Mouse (Mus musculus) frontal cortex, postnatal 14 days (tissue): Measurements from ENCODE around the gene Prkacb.

Experiments
- DNase-seq, 2 experiments: peaks; one replicate each; pipeline ENCODE4 v3.0.0; 2022; ENCODE audit warnings: low spot score in 2 of 2

Prkacb gene

DNA sequence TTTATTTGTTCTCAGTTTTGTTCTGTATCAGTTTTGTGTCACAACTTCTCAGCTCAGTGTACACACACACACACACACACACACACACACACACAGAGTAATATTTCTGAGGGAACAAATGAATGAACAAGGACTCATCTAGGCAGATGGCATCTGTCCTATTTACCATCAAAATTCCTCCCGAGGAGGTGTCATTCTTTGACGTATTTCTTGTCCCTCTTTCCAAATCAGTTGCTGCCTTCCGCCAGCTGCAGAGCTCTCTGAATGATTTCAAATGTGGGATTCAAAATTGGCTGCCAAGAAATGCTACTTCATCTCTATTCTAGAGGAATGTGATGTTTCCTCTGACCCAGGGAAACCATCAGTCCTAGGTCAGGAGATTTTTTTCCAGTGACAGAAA lies 89.8 kb downstream of the Prkacb start:
- no peak for DNase-seq

DNA sequence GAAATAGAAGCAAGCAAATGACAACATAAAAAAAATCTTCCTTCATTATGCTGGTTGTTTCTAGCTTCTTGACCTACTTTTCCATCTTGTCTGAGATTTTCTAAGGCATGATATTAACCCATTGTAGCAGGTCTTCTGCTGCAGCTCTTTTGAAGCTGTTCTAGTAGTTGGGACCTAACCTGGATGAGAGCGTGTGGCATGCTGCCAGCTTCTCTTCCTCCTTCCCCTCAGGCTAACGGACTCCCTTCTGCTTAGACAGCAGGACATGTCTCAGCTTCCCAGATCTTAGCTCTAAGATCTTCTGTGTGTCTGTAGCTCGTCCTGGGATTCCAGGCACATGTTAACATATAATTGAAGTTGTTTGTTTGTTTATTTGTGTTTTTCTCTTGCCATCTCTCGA lies 93.1 kb downstream of the Prkacb start:
- DNase-seq = no peak

DNA sequence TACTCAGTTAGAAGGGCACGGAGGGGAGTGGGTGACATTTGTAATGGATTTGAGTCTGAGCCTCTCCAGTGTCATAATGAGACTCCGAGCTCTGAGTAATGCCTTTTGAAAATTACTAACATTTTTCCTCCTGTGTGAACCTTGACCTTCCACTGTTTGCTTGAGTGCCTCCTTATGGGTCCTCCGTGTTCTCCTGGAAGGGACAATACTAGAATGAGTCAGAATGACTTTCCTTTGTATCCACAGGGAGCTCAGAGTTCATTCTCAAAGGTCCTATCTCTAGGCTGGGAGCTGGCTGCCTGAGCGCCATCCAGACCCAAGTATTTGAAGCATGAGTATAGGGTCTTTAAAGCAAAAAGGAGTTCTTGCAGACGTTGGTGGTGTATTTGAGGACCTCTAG lies 94.5 kb downstream of the Prkacb start:
- DNase-seq = no peak

DNA sequence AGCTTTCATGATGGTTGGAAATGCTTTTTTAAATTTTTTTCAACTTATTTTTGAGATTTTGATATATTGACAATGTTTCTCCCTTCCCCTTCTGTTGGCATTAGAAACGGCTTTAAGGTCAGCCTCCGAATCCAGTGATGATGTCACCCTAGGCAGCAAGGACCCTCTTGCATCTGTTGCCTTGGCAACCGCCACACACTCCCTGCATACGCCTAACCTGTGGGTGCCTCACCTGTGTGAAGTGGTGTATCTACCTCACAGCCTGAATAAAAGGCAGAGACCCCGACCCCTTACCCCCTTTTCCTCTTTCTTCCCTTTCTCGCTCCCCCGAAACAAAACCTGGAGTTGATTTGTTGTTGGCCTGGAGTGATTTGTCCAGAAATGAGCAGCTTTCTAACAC lies 100.5 kb downstream of the Prkacb start:
- no peak for DNase-seq

DNA sequence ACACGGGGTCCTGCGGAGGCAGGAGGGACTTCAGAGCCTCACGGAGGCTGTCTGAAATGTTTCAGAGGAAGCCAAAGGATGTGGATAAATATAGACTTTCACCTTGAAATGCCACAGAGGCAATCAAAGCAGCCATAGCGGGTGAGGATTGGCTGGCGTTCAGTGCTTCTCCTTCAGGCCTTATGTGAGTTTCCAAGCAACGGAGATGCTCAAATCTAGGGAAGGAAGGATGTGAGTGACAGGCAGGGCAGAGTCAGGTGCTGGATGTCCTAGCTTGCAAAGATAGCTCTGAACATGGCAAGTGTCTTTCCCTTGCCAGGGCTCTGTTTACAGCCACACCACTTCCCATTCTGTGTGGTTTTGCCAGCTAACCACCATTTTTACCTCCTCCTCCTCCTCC lies 101.2 kb downstream of the Prkacb start:
- peak in 1 of 2 experiments; percentile 49 for DNase-seq

DNA sequence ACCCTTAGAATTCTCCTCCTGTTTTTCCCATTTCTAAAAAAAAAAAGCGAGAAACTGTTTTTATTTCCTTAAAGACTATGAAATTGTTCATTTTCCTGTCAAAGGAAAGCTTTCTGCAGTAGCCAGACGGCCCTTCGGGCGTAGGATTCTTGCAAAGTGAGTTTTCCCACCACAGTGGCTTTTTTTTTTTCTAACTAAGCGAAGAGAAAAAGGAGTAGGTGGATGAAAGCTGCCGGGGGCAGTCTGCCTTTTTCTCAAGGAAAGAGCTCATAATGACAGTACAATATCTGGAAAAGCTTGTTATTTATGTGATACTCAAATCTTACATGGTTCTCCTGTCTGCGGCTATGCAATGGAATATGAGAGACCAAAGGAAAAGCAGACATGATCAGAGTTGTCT lies 101.7 kb downstream of the Prkacb start:
- DNase-seq = no peak

DNA sequence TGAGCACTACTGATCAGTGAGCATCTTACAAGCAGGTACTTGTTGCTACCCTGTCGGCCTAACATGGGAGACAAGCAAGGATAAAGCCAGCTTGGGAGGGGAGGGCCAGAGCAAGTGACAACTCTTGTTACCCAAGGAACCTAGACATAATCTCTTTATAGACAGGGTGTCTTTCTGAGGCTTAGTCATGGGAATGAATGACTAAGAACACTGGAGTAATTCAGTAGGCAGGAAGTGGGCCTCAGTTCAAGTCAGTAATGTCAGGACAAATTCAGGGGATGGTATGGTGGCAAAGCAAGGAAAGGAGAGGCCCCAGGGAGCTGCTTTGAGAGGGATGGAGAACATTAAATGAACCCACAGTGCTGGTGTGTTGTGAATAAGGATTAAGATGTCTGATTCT lies 103.7 kb downstream of the Prkacb start:
- DNase-seq = no peak

DNA sequence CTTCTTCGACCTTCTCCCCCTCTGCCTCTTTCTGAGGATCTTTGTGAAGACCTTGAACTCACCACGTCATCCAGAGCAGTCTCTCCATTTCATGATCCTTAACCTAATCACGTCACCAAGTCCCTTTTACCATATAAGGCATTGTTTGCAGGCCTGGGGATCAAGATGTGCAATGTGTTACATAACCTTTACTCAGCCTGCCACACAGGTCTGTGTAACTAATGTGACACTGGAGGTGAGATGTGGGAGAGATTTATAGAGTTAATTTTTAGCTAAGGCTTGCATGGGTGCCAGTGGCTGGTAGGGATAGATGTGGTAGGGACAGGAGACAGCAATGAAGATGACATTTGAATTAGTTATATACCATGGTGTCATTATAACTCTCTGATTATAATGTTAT lies 104.4 kb downstream of the Prkacb start:
- no peak for DNase-seq

DNA sequence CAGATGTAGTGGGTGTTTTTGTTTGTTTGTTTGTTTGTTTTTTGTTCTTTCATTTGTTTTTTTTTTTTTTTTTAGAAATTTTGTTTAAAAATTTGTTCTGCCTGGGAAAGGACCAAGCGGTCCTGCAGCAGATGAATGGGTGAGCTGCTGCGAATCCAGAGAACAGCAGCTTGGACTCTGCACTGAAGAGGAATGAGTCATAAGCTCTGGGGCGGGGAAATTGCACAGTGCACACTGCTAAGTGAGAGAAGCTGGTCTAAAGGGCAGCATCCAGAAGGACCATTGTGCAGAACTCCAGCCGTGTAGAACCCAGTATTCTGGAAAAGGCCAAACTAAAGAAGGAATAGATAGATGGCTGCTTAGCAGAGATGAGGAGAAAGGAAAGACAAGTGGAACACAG lies 108.7 kb downstream of the Prkacb start:
- DNase-seq = no peak

DNA sequence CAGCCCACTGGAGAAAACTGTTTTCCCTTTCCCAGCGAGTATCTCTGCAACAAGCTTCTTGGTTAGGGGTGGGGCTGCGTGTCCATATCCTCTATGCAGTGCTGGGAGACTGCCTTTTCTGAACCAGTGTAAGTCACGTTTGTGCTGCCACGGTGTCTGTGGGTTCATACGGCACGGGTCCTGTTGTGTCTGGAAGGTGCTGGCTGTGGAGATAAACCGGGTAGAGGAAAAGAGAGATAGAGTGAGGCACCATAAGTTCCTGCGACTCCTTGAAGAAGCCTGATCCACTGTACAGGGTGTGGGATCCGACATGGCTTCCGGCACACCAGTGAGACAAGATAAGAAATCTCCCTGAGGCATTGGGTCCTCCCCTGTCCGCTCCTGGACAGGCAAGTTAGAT lies 112.7 kb downstream of the Prkacb start:
- DNase-seq = no peak

DNA sequence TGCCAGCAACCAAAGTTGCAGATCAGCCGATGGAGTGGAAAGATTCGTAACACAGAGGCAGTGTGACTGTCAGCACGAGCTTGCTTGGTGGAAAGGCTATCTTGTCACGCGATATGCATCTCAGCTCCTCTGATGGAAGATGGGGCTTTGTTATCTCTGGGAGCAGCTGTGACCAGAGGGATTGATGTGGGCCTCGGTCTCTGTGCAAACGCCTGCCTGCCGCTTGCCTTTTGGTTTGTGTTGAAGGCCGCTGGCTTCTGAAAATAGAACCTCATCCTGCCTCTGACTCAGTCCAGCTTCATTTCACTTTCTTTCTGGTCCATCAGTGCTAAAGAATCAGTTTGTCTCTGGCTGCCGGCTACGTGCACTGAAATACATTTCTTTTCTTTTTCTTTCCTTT lies 113.8 kb downstream of the Prkacb start:
- no peak for DNase-seq

DNA sequence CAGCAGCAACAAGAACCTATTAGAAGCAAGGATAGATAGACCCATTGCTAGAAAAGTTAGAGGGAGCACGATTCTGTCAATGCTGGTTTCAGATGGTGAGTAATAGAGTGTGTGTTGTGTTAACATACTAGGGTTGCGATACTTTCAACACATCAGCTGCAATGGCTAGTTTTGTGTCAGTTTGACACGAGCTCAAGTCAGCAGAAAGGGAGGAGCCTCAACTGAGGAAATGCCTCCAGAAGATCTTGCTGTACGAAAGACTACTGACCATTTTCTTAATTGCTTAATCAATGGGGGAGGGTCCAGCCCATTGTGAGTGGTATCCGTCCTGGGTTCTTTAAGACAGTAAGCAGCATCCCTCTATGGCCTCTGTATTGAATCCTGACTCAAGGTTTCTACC lies 120.2 kb downstream of the Prkacb start:
- no peak for DNase-seq

DNA sequence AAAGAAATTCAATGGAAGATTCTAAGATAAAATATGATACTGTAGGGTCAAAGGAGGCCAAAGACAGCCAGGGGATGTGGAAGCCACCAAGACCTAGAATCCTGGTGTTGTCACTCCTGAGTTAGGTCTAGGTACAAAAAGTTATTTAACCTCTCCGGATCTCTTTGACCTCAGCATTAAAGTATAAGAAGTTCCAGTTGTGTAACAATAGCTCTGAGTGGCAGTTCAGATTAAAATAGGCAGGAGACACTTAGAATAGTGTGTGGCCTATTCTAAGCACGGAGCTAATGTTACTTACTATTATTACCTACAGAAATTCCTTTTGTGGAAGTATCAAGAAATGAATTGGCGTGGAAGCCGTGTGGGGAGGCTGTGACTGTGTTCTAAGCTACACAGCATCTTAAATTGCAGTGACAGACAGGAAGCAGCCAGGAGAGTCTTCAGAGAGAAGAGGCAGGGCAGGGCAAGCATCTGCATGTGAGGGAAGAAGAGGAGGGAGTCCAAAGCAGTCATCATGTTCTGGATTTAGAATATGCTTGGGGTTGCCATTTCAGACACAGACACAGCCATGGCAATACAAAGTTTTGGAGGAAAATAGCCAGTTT lies 125.6 kb downstream of the Prkacb start:
- no peak for DNase-seq

DNA sequence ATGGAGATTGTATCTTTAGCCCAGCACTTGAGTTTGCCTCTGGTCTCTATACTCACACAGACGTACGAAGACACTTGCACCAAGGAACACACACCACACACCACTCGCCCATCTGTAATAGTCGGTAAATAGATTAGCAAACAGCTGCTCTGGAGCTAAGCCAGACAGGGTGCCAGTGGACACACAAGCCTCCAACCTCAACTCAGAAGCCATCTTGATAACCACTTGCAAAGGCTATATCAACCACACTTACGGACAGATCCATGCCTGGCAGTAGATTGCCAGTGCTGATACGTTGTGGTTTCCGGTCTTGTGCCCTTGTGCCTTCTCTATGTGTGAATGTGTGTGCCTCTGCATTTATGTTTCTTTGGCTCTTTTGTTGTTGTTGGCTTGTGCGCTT lies 126.4 kb downstream of the Prkacb start:
- DNase-seq = no peak

DNA sequence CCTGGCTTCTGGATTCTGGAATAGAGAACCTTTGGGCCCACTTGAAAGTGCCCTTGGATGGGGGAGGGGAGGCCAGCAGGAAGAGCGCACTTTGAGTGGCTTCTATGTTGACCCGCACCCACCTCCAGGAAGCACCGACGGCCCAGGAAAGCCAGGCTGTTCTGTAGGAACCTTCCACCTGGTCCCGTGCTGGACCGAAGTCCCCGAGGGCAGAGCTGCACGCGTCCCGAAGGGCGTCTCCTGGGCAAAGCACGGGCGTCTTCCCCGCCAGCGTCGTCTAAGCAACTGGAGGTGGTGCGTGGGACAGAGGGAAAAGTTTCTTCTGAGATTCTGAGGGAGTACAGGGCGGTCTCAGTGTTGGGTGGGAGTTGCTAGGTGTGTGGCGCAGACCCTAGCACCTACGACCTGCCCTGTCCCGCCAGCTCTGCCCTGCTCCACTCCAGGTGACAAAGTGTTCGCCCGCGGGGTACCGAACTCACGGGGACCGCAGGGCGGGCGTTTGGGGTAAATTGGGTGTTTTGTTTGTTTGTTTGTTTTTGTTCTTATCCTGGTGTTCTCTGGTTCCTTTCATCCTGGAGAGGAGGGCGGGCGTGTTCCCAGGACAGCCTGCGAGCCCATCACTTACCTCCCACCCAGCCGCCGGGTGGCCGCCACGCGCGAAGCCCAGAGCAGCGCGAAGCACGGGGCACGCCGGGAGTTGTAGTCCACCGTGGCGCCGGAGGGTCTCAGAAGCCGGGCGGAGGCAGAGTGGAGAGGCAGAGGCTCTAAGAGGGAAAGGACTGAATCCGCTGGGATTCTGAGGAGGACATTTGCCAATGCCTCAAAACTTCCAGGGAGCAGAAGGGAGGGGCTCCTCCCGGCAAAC lies 127.7 kb downstream of the Prkacb start, which contains the start of gene Samd13:
Gene Samd13 (minus strand): TSS at position 782 of the 865 bp plus-strand sequence.
- peak in 1 of 2 experiments; percentile 43 for DNase-seq

DNA sequence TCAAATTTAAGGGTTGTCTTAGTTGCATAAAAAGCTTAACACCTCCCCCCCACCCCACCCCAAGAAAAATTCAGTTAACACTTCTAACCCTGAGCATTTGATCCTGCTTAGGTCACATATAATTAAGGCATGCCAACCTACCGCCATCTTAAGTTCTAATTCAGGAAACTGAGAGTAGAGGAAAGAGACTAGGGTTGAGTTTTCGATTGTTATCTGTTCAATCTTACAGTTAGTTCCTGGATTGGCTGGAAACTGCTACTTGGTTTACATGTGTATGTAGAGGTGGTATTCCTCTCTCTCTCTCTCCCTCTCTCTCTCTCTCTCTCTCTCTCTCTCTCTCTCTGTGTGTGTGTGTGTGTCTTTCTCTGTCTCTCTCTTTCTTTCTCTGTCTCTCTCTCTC lies 129.7 kb downstream of the Prkacb start:
- no peak for DNase-seq

DNA sequence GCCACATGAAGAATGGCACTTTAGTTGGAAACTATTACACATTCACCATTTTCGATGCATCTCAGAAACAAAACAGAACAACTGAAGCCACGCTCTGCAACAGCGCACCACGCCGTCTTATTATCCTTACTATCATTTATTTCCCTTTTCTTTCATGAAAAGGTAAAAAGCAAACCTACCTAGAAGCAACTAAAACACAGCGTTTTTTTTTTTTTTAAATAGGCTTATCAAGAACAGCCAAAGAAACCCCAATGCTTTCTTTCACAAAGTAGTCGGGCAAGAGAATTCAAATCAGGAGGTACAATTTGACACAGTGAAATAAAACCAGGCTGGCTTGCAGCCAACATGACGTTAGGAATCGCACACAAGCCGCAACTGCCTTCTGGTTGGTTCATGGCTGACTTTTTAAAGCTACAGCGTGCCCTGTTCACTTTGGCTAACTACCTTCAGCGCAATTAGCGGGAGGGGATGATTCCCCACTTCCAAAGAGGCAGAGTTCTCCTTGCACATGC lies 130.6 kb downstream of the Prkacb start:
- DNase-seq = peak; percentile 44 to 48

DNA sequence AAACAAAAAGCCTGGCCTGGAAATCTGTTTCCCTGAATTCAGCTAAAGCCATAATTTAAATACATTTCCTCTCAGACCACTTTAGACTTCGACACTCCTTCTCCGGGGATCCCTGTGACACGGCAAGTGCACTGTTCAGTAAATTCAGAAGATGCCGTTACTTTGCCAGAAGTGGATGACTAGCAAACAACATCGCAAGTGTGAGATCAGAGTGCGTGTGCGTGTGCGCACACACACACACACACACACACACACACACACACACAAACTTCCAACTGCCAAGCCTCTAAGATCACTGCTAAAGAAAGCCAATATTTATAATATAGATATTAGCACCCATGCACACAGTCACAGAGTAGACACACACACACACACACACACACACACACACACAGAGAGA lies 131.1 kb downstream of the Prkacb start:
- DNase-seq = no peak

DNA sequence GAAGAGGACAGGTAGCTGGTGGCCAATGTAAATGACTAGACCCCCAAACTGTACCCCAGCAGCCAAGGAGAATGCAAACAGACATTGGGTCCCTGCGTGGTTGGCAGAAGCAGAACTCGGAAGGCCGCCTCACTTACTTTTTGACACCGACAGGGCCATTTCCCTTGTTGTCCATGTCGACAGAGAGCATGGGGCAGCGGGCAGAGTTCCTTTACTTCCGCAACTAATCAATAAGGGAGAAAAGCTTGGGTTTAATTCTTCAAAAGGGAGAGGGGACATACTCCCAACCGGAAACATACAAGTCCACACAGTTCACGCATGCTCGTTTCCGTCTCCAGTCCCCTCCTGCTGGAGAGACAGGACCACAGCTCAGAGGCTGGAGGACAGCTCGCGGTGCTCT lies 132.2 kb downstream of the Prkacb start:
- DNase-seq = no peak

DNA sequence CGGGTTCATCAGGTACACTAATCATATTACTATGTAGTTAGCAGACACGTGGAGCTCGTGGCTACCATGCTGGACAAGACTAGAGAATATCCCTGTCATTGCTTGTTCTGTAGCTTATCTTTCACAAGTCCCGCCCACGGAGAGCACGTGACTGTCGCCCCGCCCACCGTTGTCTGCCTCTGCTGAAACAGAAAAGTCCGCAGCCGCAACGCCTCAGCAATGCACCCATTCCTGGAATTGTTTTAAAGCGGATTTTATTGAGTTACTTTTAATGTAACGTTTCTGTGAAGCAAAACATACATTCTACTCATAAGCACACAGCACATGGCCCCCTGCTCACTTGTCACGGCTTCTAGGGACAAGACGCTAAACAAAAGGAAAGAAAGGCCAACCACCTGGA lies 133.1 kb downstream of the Prkacb start:
- DNase-seq = no peak
